Mouse (Mus musculus) neural tube, embryonic 13.5 days (tissue): ENCODE measurements around the gene Tex46. TPM values are rescaled to one million over a fixed set of nuclear protein-coding genes. Genes with fewer than 3 reads are reported as not detected.

Experiments
- ATAC-seq: fragments of 200-750 bp; cut with Nextera tagmentation; 2 replicates; pipeline ENCODE4 v1.8.0; 2017; ENCODE audit warnings: low read depth, mild to moderate bottlenecking, moderate TSS enrichment, moderate library complexity
- H3K27ac ChIP-seq: fragments of 300-500 bp; sonication (generic); replicated peaks from 2 replicates; pipeline ENCODE4 v1.5.1; 2015; ENCODE audit warnings: moderate library complexity, mild to moderate bottlenecking, inconsistent platforms
- H3K27me3 ChIP-seq: fragments of 300-500 bp; sonication (generic); 2 replicates; pipeline ENCODE4 v1.6.1; 2015; ENCODE audit warnings: mild to moderate bottlenecking, inconsistent platforms
- H3K36me3 ChIP-seq: fragments of 300-500 bp; sonication (generic); 2 replicates; pipeline ENCODE4 v1.6.1; 2015; ENCODE audit warnings: mild to moderate bottlenecking, inconsistent platforms
- H3K4me1 ChIP-seq: fragments of 300-500 bp; sonication (generic); replicated peaks from 2 replicates; pipeline ENCODE4 v1.6.1; 2015; ENCODE audit warnings: inconsistent platforms
- H3K4me2 ChIP-seq: fragments of 300-500 bp; sonication (generic); 2 replicates; pipeline ENCODE4 v1.6.1; 2015; ENCODE audit warnings: inconsistent platforms, mild to moderate bottlenecking, moderate library complexity
- H3K4me3 ChIP-seq: fragments of 300-500 bp; sonication (generic); 2 replicates; pipeline ENCODE4 v1.5.1; 2015; ENCODE audit warnings: mild to moderate bottlenecking, inconsistent platforms
- H3K9ac ChIP-seq: fragments of 300-500 bp; sonication (generic); 2 replicates; pipeline ENCODE4 v1.6.1; 2015; ENCODE audit warnings: moderate library complexity, mild to moderate bottlenecking, inconsistent platforms
- H3K9me3 ChIP-seq: fragments of 300-500 bp; sonication (generic); 2 replicates; pipeline ENCODE4 v1.6.1; 2016; ENCODE audit warnings: inconsistent platforms
- WGBS: fragments of 180-500 bp; shearing (Covaris S2); methylation state at CpG from one replicate; pipeline ENCODE4 v1.1.7; 2015; 5-methylcytosine and 5-hydroxymethylcytosine counted together
- microRNA-seq: library from miRNA; unstranded; fragments of <30 nt; microRNA quantifications from one replicate; pipeline ENCODE4, GENCODE M21; 2016
- polyA plus RNA-seq: library from polyadenylated mRNA; unstranded; fragments of >200 nt; fragmentation: Nextera tagmentation; extraction: Ambion mirVana; gene quantifications from 2 replicates; pipeline ENCODE4 v1.2.1, GENCODE M21; 2015

Tex46 gene
- polyA plus RNA-seq, 1 experiment from 2014 or later = not detected

GRCm38 (mm10) chr4:136653692-136654234 is 43.5 kb downstream of the Tex46 start:
- no peak overlapping the region for H3K4me2 ChIP-seq
- 85% methylated on average over 10 of the region's 10 CpGs for WGBS
- no peak overlapping the region for H3K4me3 ChIP-seq
- H3K27ac ChIP-seq = no peak overlapping the region
- H3K27me3 ChIP-seq = no peaks in the 10 kb centered on the region
- H3K9ac ChIP-seq = no peak overlapping the region
- H3K9me3 ChIP-seq = no peaks in the 10 kb centered on the region
- peaks cover 51% of the 10 kb centered on the region for H3K36me3 ChIP-seq
- ATAC-seq = no peak
- H3K4me1 ChIP-seq = peaks cover 30% of the 10 kb centered on the region

- 83% methylated on average over 3 of the region's 3 CpGs for WGBS
Measured at GRCm38 (mm10) chr4:136657914-136658313, 47.7 kb downstream of the Tex46 start.

More at GRCm38 (mm10) chr4:136657914-136658313, 47.7 kb downstream of the Tex46 start:
- H3K9me3 ChIP-seq = no peaks in the 10 kb centered on the region
- H3K27ac ChIP-seq = no peak overlapping the region
- ATAC-seq = no peak
- H3K9ac ChIP-seq = no peak overlapping the region
- peaks cover 4% of the 10 kb centered on the region for H3K4me1 ChIP-seq
- no peak overlapping the region for H3K4me3 ChIP-seq
- H3K4me2 ChIP-seq = no peak overlapping the region
- peaks cover 83% of the 10 kb centered on the region for H3K36me3 ChIP-seq
- no peaks in the 10 kb centered on the region for H3K27me3 ChIP-seq

Small RNA genes within 50 kb of the gene (microRNA-seq; reads per million reads assigned to microRNA genes)
- not detected for gene Gm22180

Other genes starting within 250 kb of the Tex46 start
- 0.75 and 1.4 TPM in 2 replicates for gene Htr1d, start 186.9 kb upstream of the Tex46 start, polyA plus RNA-seq
- gene 6030445D17Rik, start 148.2 kb upstream of the Tex46 start, polyA plus RNA-seq = 0.43 TPM in 1 of 2 replicates, not detected in the other
- 70.9 and 77.6 TPM in 2 replicates for gene Luzp1, start 140.7 kb upstream of the Tex46 start, polyA plus RNA-seq
- gene Kdm1a, start 7.7 kb upstream of the Tex46 start, polyA plus RNA-seq = 76.5 TPM in 2 replicates
- 0.10 TPM in 1 of 2 replicates, not detected in the other for gene Lactbl1, start 12.2 kb downstream of the Tex46 start, polyA plus RNA-seq
- 16.8 and 18.6 TPM in 2 replicates for gene Ephb2, start 225.6 kb downstream of the Tex46 start, polyA plus RNA-seq